Mouse (Mus musculus): ENCODE results near the gene St6galnac6. TPM values are rescaled to one million over a fixed set of nuclear protein-coding genes. Genes with fewer than 3 reads are reported as not detected.
A peak's percentile ranks its signal among the peaks of the same experiment; 100 is the strongest.

Gene St6galnac6
- polyA plus RNA-seq, 1 experiment from 2014 or later, result 29.9 TPM

GRCm38 (mm10) chr2:32572196-32572595 lies 27.3 kb upstream of the St6galnac6 start:
- no peaks in the 10 kb centered on the region for H3K9me3 ChIP-seq
- H3K36me3 ChIP-seq, result peaks cover 33% of the 10 kb centered on the region
- H3K4me1 ChIP-seq, result peaks cover 23% of the 10 kb centered on the region
- no peak for ATAC-seq (ENCODE audit: insufficient number of reproducible peaks, insufficient read depth, low FRiP score, low TSS enrichment, low read depth)
- 87% methylated on average over 11 of the region's 11 CpGs for WGBS
- H3K27ac ChIP-seq, result no peak overlapping the region
- no peak overlapping the region; the same call in 1 of the 2 replicates for H3K9ac ChIP-seq
- no peak overlapping the region for H3K4me2 ChIP-seq
- H3K4me3 ChIP-seq, result no peak overlapping the region
- no peaks in the 10 kb centered on the region for H3K27me3 ChIP-seq

DNA sequence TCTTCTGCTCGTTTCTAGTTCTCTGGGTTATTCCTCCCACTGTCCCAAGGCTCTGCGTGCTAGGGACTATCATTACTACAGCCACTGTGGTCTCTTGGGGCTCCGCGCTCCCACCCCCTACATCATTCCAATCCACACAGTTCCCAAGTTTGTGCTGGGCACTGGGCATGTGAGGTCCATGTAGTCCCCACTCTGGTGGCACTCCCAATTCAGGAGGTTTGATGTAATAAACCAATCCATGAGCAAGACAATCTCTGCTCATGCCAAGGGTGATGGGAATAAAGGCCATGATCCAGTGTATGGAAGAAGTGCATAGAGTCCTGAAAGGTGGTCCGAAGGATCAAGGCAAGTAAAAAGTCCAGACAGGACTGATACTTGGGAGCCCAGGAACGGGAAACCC lies 25.0 kb upstream of the St6galnac6 start, which contains the start of gene Pip5kl1:
Pip5kl1 (plus strand) TSS at position 301 of the 400 bp plus-strand sequence.
- peaks cover 21% of the 10 kb centered on the region for H3K27me3 ChIP-seq
- 80% methylated on average over 6 of the region's 6 CpGs for WGBS

DNA sequence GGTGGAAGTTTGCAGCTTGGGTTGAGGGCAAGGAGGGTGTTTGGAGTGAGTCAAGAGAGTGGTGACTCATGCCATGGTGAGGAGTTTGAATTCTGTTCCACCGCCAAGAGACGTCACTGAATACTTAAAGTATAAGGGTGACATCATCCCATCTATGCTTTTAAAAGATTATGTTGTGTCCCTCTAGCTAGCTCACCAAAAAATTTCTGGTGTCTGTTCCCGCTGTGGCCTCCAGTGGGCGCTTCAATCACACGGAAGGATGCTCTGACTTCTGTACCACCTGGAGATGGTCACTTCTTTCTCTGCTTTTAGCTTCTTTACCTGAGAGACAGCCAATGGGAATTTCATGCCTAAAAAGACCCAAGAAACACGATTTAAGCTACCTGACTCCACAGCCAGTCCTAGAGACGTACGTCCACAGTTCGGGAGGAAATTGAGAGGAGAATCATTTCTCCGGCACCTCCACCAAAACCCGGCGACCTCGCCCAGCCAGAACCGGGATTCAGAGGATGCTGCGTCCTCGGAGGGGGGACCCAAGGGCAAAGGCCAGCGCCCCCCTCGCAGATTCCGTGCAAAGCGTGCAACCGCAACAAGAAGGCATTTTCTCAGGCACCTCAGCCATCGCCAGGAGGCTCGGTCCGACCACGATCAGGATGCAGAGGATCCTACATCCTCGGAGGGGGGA lies 24.5 kb upstream of the St6galnac6 start:
- H3K9ac ChIP-seq, result peak overlapping the region; percentile 68
- no peaks in the 10 kb centered on the region for H3K9me3 ChIP-seq
- peaks cover 28% of the 10 kb centered on the region for H3K4me1 ChIP-seq
- H3K27ac ChIP-seq, result no peak overlapping the region
- H3K27me3 ChIP-seq, result peaks cover 26% of the 10 kb centered on the region
- no peak for ATAC-seq (ENCODE audit: insufficient number of reproducible peaks, insufficient read depth, low FRiP score, low TSS enrichment, low read depth)
- WGBS, result under 1% methylated on average over 26 of the region's 26 CpGs
- peak overlapping the region; percentile 55 for H3K4me3 ChIP-seq
- H3K36me3 ChIP-seq, result peaks cover 13% of the 10 kb centered on the region; the same call in 1 of the 2 replicates
- peak overlapping the region; percentile 97 for H3K4me2 ChIP-seq

More for the DNA sequence above, 25.0 kb upstream of the St6galnac6 start, which contains the start of gene Pip5kl1:
- H3K4me1 ChIP-seq, result peaks cover 28% of the 10 kb centered on the region
- peak within 1 kb of the TSS; percentile 55 for H3K4me3 ChIP-seq
- H3K27ac ChIP-seq, result no peak within 1 kb of the TSS
- H3K36me3 ChIP-seq, result peaks cover 13% of the 10 kb centered on the region; the same call in 1 of the 2 replicates
- no peaks in the 10 kb centered on the region for H3K9me3 ChIP-seq
- H3K4me2 ChIP-seq, result peak within 1 kb of the TSS; percentile 97
- no peak for ATAC-seq (ENCODE audit: insufficient number of reproducible peaks, insufficient read depth, low FRiP score, low TSS enrichment, low read depth)
- H3K9ac ChIP-seq, result peak within 1 kb of the TSS; percentile 68

- H3K27me3 ChIP-seq, result peaks cover 31% of the 10 kb centered on the region
- H3K9me3 ChIP-seq, result no peaks in the 10 kb centered on the region
- H3K9ac ChIP-seq, result peak within 1 kb of the TSS; percentile 68
- peak within 1 kb of the TSS; percentile 55 for H3K4me3 ChIP-seq
- no peak within 1 kb of the TSS for H3K27ac ChIP-seq
- WGBS, result 4% methylated on average over 28 of the region's 28 CpGs
- H3K4me2 ChIP-seq, result peak within 1 kb of the TSS; percentile 97
- H3K4me1 ChIP-seq, result peaks cover 28% of the 10 kb centered on the region
- H3K36me3 ChIP-seq, result peaks cover 13% of the 10 kb centered on the region; the same call in 1 of the 2 replicates
- ATAC-seq (ENCODE audit: insufficient number of reproducible peaks, insufficient read depth, low FRiP score, low TSS enrichment, low read depth), result 0 out of 2 replicates have a peak, but pooled peaks have one; percentile 40
Observed at GRCm38 (mm10) chr2:32575586-32576160, 23.8 kb upstream of the St6galnac6 start, which contains the start of gene 9430097D07Rik. 9430097D07Rik (minus strand) TSS chr2:32575684.

DNA sequence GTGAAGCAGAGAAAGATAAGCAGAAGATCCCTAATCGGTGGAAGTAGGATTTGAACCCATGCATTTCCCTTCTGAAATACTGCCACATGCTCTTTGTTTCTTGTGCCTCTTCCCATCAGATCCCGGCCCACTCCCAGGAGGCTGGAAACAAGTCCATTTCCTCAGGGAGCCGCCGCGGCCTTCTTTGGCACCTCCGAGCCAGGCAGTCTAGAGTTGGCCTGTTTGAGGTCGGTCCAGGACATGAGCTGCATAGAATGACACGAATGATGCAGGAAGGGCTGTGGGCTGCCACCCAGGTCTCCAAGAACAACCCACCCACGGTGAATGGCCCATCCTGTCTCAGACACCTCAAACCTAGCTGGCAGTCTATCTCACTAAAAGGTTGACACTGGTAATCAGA lies 23.0 kb upstream of the St6galnac6 start:
- Histone ChIP-seq H3K4me1 (peaks cover 23% of the 10 kb centered on the region), H3K4me2 (no peak overlapping the region), H3K36me3 (peaks cover 13% of the 10 kb centered on the region; the same call in 1 of the 2 replicates), H3K27ac (no peak overlapping the region), H3K27me3 (peaks cover 31% of the 10 kb centered on the region), H3K9me3 (no peaks in the 10 kb centered on the region), H3K4me3 (no peak overlapping the region), H3K9ac (no peak overlapping the region)
- ATAC-seq (ENCODE audit: insufficient number of reproducible peaks, insufficient read depth, low FRiP score, low TSS enrichment, low read depth), result no peak
- WGBS, result 88% methylated on average over 9 of the region's 9 CpGs

DNA sequence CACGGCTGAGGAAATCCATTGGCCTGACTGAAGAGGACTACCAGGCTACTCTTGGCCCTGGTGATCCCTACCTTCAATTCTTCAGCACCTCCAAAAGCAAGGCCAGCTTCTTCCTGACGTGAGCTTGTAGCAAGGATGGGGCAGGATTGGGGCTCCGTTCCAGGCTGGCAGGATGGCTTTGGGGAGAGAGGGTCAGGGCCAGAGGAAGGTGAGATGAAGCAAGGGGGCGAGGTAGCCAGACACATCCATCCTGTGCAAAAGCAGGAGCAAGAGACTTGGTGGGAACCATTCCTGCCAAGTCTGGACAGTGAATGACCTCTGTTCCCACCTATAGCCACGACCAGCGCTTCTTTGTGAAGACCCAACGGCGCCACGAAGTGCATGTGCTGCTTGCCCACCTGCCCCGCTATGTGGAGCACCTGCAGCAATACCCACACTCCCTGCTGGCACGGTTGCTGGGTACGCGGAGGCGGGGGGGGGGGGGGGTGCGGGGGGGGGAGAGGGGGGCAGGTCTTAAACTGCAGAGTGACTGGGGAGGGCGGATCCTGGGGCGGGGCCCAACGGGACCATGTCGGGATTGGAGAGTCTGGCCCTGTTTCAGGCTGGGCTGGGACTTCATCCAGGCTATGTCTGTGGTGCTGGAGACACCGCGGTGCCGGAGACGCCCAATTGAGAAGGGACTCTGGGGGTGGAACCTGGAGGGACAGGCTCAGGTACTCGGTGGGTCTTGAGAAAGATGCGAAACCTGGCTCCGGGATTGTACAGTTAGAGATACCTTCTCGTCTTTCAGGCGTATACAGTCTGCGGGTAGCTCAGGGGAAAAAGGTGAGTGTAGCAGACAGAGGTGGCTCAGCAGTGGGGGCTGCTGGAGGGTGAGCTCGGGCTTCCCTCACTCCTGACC lies 21.1 kb upstream of the St6galnac6 start:
- H3K9me3 ChIP-seq, result no peaks in the 10 kb centered on the region
- H3K4me2 ChIP-seq, result no peak overlapping the region
- H3K4me1 ChIP-seq, result peaks cover 25% of the 10 kb centered on the region
- H3K9ac ChIP-seq, result no peak overlapping the region
- no peak overlapping the region for H3K4me3 ChIP-seq
- peaks cover 38% of the 10 kb centered on the region for H3K27me3 ChIP-seq
- no peak for ATAC-seq (ENCODE audit: insufficient number of reproducible peaks, insufficient read depth, low FRiP score, low TSS enrichment, low read depth)
- WGBS, result 32% methylated on average over 25 of the region's 30 CpGs
- peaks cover 1% of the 10 kb centered on the region; the same call in 1 of the 2 replicates for H3K36me3 ChIP-seq
- no peak overlapping the region for H3K27ac ChIP-seq

DNA sequence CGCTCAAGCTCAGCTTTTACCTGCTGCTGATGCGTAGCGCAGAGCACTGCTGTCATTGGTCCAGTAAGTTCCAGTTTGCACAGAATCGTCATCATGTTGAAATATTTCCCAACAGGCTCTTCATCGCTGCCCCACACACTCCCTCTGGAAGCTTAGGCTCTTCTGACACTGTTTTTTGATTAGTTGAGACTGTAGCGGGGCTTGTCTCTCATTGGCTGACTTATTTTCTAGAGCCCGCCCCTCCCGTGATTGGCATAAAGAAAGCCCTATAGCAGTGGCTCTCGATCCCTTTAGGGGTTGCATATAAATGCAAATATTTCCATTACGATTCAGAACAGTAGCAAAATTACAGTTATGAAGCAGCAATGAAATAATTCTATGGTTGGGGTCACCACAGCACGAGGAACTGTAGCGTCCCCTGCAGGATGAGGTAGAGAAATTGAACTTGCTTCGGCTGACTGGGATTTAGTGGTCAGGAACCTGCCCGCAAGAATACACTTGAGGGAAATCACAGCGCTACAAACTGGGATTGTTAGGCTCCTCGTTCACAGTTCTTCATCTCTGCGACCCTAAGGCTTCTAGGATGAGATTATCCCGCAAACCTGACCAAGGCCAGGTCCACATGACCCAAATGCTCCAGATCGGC lies 17.9 kb upstream of the St6galnac6 start:
- WGBS, result 37% methylated on average over 19 of the region's 19 CpGs
- Histone ChIP-seq H3K27me3 (peaks cover 38% of the 10 kb centered on the region), H3K4me2 (peak overlapping the region; percentile 43), H3K4me1 (peaks cover 15% of the 10 kb centered on the region; the same call in 1 of the 2 replicates), H3K27ac (no peak overlapping the region), H3K9ac (no peak overlapping the region), H3K4me3 (peak overlapping the region; percentile 31), H3K36me3 (no peaks in the 10 kb centered on the region), H3K9me3 (no peaks in the 10 kb centered on the region)
- ATAC-seq (ENCODE audit: insufficient number of reproducible peaks, insufficient read depth, low FRiP score, low TSS enrichment, low read depth), result no peak

DNA sequence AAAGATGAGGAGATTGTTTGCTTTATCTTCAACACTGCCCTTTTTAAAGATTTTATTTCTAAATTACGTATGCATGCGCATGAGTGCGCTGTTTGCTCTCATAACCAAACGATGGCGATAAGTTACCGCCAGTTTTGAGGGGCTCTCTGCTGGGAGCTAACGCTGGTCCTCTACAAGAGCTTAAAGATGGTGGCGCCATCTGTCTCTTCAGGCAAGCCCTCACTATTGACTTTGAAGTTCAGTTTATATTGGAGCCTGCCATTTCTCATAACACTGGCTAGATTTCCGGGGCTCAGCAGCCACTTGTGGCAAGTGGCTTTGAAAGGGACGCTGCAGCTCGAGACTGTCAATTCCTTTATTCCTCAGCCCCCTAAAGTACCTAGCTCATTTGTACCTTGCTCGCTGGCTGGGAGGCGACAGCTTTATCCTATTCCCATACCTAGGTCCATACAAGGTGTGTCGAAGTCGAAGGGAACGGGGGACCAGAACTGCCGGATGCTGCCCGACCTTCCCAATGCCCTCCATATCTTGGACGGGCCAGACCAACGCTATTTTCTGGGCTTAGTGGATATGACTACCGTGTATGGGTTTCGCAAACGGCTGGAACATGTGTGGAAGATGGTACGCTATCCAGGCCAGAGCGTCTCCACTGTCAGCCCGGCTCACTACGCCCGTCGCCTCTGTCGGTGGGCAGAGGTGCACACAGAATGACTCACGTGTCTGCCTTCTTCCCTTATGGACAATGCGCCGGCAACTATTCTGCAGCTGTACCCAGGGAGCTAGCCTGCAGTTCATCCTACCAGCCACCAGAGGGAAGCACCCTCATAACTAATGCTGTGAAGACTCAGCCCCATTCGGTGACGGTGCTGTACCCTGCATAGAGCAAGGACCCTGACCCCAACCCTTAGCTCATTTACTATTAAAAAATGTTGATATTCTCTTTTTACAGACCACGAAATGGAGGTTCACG lies 16.4 kb upstream of the St6galnac6 start:
- WGBS, result 15% methylated on average over 37 of the region's 37 CpGs

GRCm38 (mm10) chr2:32585149-32585714 lies 14.3 kb upstream of the St6galnac6 start:
- Histone ChIP-seq H3K27ac (no peak overlapping the region), H3K4me1 (peaks cover 37% of the 10 kb centered on the region), H3K9me3 (no peaks in the 10 kb centered on the region), H3K4me3 (no peak overlapping the region), H3K27me3 (peaks cover 10% of the 10 kb centered on the region), H3K36me3 (peaks cover 9% of the 10 kb centered on the region), H3K9ac (no peak overlapping the region), H3K4me2 (no peak overlapping the region)
- no peak for ATAC-seq (ENCODE audit: insufficient number of reproducible peaks, insufficient read depth, low FRiP score, low TSS enrichment, low read depth)
- WGBS, result 86% methylated on average over 7 of the region's 7 CpGs

More for the DNA sequence above, 16.4 kb upstream of the St6galnac6 start:
- H3K9me3 ChIP-seq, result no peaks in the 10 kb centered on the region
- ATAC-seq (ENCODE audit: insufficient number of reproducible peaks, insufficient read depth, low FRiP score, low TSS enrichment, low read depth), result peak; percentile 57; the same call in 1 of the 2 replicates
- H3K4me1 ChIP-seq, result peaks cover 27% of the 10 kb centered on the region
- H3K27me3 ChIP-seq, result peaks cover 30% of the 10 kb centered on the region
- peak overlapping the region; percentile 67 for H3K4me2 ChIP-seq
- H3K4me3 ChIP-seq, result peak overlapping the region; percentile 36
- no peak overlapping the region for H3K27ac ChIP-seq
- H3K9ac ChIP-seq, result peak overlapping the region; percentile 59
- H3K36me3 ChIP-seq, result no peaks in the 10 kb centered on the region
